18 mouse cellular contexts compared by ENCODE assay signal in the genomic region with DNA sequence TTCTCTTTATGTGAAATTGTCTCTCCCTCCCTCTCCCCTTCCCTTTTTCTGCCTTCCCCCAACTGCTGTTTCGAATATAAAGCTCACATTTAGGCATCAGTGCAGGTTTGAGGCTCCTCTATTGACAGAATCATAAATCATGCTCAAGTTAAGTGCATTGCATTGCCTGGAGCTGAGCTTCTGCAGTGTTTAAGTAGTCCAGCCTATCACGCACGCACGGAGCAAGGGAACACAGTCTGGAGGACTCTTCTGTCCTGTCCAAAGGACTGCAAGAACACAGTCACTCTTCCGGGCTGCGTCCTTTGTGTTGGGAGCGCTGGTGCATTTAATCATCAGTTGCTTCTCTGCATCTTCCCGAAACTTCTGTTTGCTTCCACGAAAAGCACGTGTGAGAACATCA.
DNase-seq lines count a peak whose midpoint lies in the region; ATAC-seq and TF ChIP-seq lines count a peak whose summit lies in the region.
"Had no signal": no experiment of that assay in that cellular context is flagged by ENCODE, and none has a peak within 500 bp of the region (broad histone marks: within the 10 kb centered on the region; RNA-seq: fewer than 3 reads in every experiment).

No protein-coding gene starts in this region.

- no peak overlapping the region for H3K9ac ChIP-seq in forebrain, embryonic 15.5 days (replicated peaks)
- no peak overlapping the region for H3K9ac ChIP-seq in midbrain, embryonic 11.5 days (ENCODE audit: low read length)
- H3K9ac ChIP-seq in midbrain, embryonic 16.5 days (ENCODE audit: low read depth, low read length) = no peak overlapping the region
- no peak overlapping the region for H3K9ac ChIP-seq in hindbrain, embryonic 15.5 days
- H3K9ac ChIP-seq in midbrain, postnatal 0 days (replicated peaks; ENCODE audit: low read length, poor library complexity, severe bottlenecking) = no peak overlapping the region
- H3K9ac ChIP-seq: embryonic facial prominence, embryonic 15.5 days; forebrain, embryonic 13.5 days; heart, embryonic 15.5 days; liver, embryonic 15.5 days had no signal

- H3K27me3 ChIP-seq in forebrain, embryonic 10.5 days (ENCODE audit: poor library complexity, severe bottlenecking) = no peaks in the 10 kb centered on the region
- H3K27me3 ChIP-seq in forebrain, embryonic 15.5 days = no peaks in the 10 kb centered on the region
- H3K27me3 ChIP-seq in midbrain, embryonic 11.5 days (ENCODE audit: control insufficient read depth, insufficient read depth, low read length) = no peaks in the 10 kb centered on the region
- no peaks in the 10 kb centered on the region for H3K27me3 ChIP-seq in midbrain, embryonic 16.5 days (ENCODE audit: control insufficient read depth, insufficient read depth, low read depth, low read length)
- H3K27me3 ChIP-seq in hindbrain, embryonic 15.5 days = no peaks in the 10 kb centered on the region
- H3K27me3 ChIP-seq in midbrain, postnatal 0 days (ENCODE audit: insufficient read depth, low read length) = no peaks in the 10 kb centered on the region
- H3K27me3 ChIP-seq: CH12.LX; embryonic facial prominence, embryonic 15.5 days; forebrain, embryonic 13.5 days; heart, embryonic 15.5 days; liver, embryonic 15.5 days had no signal

- H3K4me3 ChIP-seq in forebrain, embryonic 10.5 days = no peak overlapping the region
- no peak overlapping the region for H3K4me3 ChIP-seq in forebrain, embryonic 15.5 days
- no peak overlapping the region for H3K4me3 ChIP-seq in midbrain, embryonic 11.5 days (ENCODE audit: low read depth, low read length)
- no peak overlapping the region for H3K4me3 ChIP-seq in midbrain, embryonic 16.5 days (ENCODE audit: low read depth, low read length)
- H3K4me3 ChIP-seq in hindbrain, embryonic 15.5 days = no peak overlapping the region
- H3K4me3 ChIP-seq in midbrain, postnatal 0 days (ENCODE audit: low read depth, low read length) = no peak overlapping the region
- H3K4me3 ChIP-seq: embryonic facial prominence, embryonic 15.5 days; forebrain, embryonic 13.5 days; heart, embryonic 15.5 days; liver, embryonic 15.5 days had no signal

- DNase-seq in forebrain, embryonic 10.5 days (ENCODE audit: extremely low spot score, low spot score) = no peak
- peak; percentile 85 for DNase-seq in midbrain, embryonic 11.5 days (ENCODE audit: low spot score, missing footprints)
- peak; percentile 7 for DNase-seq in midbrain, postnatal 0 days (ENCODE audit: low spot score)
- DNase-seq in frontal cortex, adult 2 months (ENCODE audit: extremely low spot score in 1 of 2, low spot score in 1 of 2) = no peak
- DNase-seq in spleen, postnatal 14 days (ENCODE audit: low spot score in 2 of 2) = no peak
- DNase-seq: cerebellum, postnatal 36 days; left cerebral cortex, postnatal 4 days; lung, postnatal 14 days; right cerebral cortex, postnatal 14 days; thymus, postnatal 4 days had no signal

- no peak for TF ChIP-seq CTCF in midbrain, postnatal 0 days (IDR thresholded peaks at IDR 0.05)

- H3K9me3 ChIP-seq in forebrain, embryonic 10.5 days = no peaks in the 10 kb centered on the region
- H3K9me3 ChIP-seq in forebrain, embryonic 15.5 days = no peaks in the 10 kb centered on the region
- no peaks in the 10 kb centered on the region for H3K9me3 ChIP-seq in midbrain, embryonic 11.5 days (ENCODE audit: control insufficient read depth, low read length)
- no peaks in the 10 kb centered on the region for H3K9me3 ChIP-seq in midbrain, embryonic 16.5 days (replicated peaks; ENCODE audit: control insufficient read depth, low read length, poor library complexity, severe bottlenecking)
- no peaks in the 10 kb centered on the region for H3K9me3 ChIP-seq in hindbrain, embryonic 15.5 days
- no peaks in the 10 kb centered on the region for H3K9me3 ChIP-seq in midbrain, postnatal 0 days (ENCODE audit: low read length)
- H3K9me3 ChIP-seq: embryonic facial prominence, embryonic 15.5 days; forebrain, embryonic 13.5 days; heart, embryonic 15.5 days; liver, embryonic 15.5 days had no signal

- ATAC-seq in forebrain, embryonic 15.5 days (replicated peaks) = no peak
- no peak for ATAC-seq in midbrain, embryonic 11.5 days (ENCODE audit: low FRiP score)
- ATAC-seq in midbrain, embryonic 16.5 days = no peak
- peak; percentile 59; the same call in 1 of the 2 replicates for ATAC-seq in hindbrain, embryonic 15.5 days (ENCODE audit: low FRiP score, low read depth)
- ATAC-seq in midbrain, postnatal 0 days (ENCODE audit: low FRiP score) = no peak
- ATAC-seq: forebrain, embryonic 13.5 days had no signal

- H3K27ac ChIP-seq in forebrain, embryonic 10.5 days = 0 out of 2 replicates have a peak overlapping the region, but pooled peaks have one; percentile 33
- H3K27ac ChIP-seq in forebrain, embryonic 15.5 days (replicated peaks) = no peak overlapping the region
- H3K27ac ChIP-seq in midbrain, embryonic 11.5 days (ENCODE audit: low read depth, low read length) = no peak overlapping the region
- no peak overlapping the region for H3K27ac ChIP-seq in midbrain, embryonic 16.5 days (ENCODE audit: low read length)
- H3K27ac ChIP-seq in hindbrain, embryonic 15.5 days (replicated peaks) = no peak overlapping the region
- no peak overlapping the region for H3K27ac ChIP-seq in midbrain, postnatal 0 days (ENCODE audit: low read depth, low read length)
- H3K27ac ChIP-seq: embryonic facial prominence, embryonic 15.5 days; forebrain, embryonic 13.5 days; heart, embryonic 15.5 days; liver, embryonic 15.5 days had no signal

- no peak overlapping the region for H3K4me2 ChIP-seq in forebrain, embryonic 15.5 days (replicated peaks)
- H3K4me2 ChIP-seq in midbrain, embryonic 11.5 days = no peak overlapping the region
- no peak overlapping the region for H3K4me2 ChIP-seq in midbrain, embryonic 16.5 days (ENCODE audit: low read length)
- H3K4me2 ChIP-seq in hindbrain, embryonic 15.5 days = no peak overlapping the region
- no peak overlapping the region for H3K4me2 ChIP-seq in midbrain, postnatal 0 days (ENCODE audit: low read depth, low read length, poor library complexity, severe bottlenecking)
- H3K4me2 ChIP-seq: embryonic facial prominence, embryonic 15.5 days; forebrain, embryonic 13.5 days; heart, embryonic 15.5 days; liver, embryonic 15.5 days had no signal

- no peaks in the 10 kb centered on the region; the same call in 1 of the 2 replicates for H3K36me3 ChIP-seq in forebrain, embryonic 10.5 days (replicated peaks)
- H3K36me3 ChIP-seq in forebrain, embryonic 15.5 days = no peaks in the 10 kb centered on the region
- H3K36me3 ChIP-seq in midbrain, embryonic 11.5 days (ENCODE audit: control insufficient read depth, insufficient read depth, low read length) = no peaks in the 10 kb centered on the region; the same call in 1 of the 2 replicates
- no peaks in the 10 kb centered on the region for H3K36me3 ChIP-seq in midbrain, embryonic 16.5 days (ENCODE audit: control insufficient read depth, insufficient read depth, low read length)
- no peaks in the 10 kb centered on the region for H3K36me3 ChIP-seq in hindbrain, embryonic 15.5 days
- H3K36me3 ChIP-seq in midbrain, postnatal 0 days (ENCODE audit: insufficient read depth, low read length) = no peaks in the 10 kb centered on the region
- H3K36me3 ChIP-seq: heart, embryonic 15.5 days; liver, embryonic 15.5 days had no signal

- WGBS in forebrain, embryonic 10.5 days = 74% methylated on average over 10 of the region's 10 CpGs
- 63% methylated on average over 10 of the region's 10 CpGs for WGBS in forebrain, embryonic 15.5 days
- 63% methylated on average over 10 of the region's 10 CpGs for WGBS in midbrain, embryonic 11.5 days
- WGBS in midbrain, embryonic 16.5 days = 51% methylated on average over 10 of the region's 10 CpGs
- 38% methylated on average over 10 of the region's 10 CpGs for WGBS in hindbrain, embryonic 15.5 days
- 58% methylated on average over 10 of the region's 10 CpGs for WGBS in midbrain, postnatal 0 days

- H3K4me1 ChIP-seq in forebrain, embryonic 10.5 days = peaks cover 27% of the 10 kb centered on the region
- H3K4me1 ChIP-seq in forebrain, embryonic 15.5 days = peaks cover 13% of the 10 kb centered on the region
- H3K4me1 ChIP-seq in midbrain, embryonic 11.5 days (ENCODE audit: control insufficient read depth, insufficient read depth, low read length) = no peaks in the 10 kb centered on the region
- H3K4me1 ChIP-seq in midbrain, embryonic 16.5 days (ENCODE audit: control insufficient read depth, insufficient read depth, low read length) = peaks cover 2% of the 10 kb centered on the region; the same call in 1 of the 2 replicates
- H3K4me1 ChIP-seq in hindbrain, embryonic 15.5 days (replicated peaks) = peaks cover 22% of the 10 kb centered on the region
- no peaks in the 10 kb centered on the region for H3K4me1 ChIP-seq in midbrain, postnatal 0 days (ENCODE audit: insufficient read depth, low read length)
- H3K4me1 ChIP-seq: liver, embryonic 15.5 days had no signal

Comparison
In these comparisons a context has a peak if more than half of its experiments do, and no peak if none do; other contexts are left out.
1. DNase-seq: peak in midbrain, embryonic 11.5 days (single experiment) and midbrain, postnatal 0 days (single experiment); none in forebrain, embryonic 10.5 days (single experiment), frontal cortex, adult 2 months (0 of 2) and spleen, postnatal 14 days (0 of 2).